Mouse (Mus musculus): ENCODE measurements at regions not wholly inside any gene's neighbourhood (a gene's known extent, or its start where the extent isn't known, plus 50 kb on each side); places are given as distances from the start of the nearest gene placed in this dataset.

- no peak for DNase-seq (ENCODE audit: extremely low spot score in 1 of 2, low spot score in 2 of 2)
- H3K4me3 ChIP-seq, result no peak overlapping the region
- intact Hi-C loops (cut with DNase I), result no loop called here
- H3K27ac ChIP-seq, result peak overlapping the region; percentile 24; the same call in 1 of the 2 replicates
- no peak for TF ChIP-seq CTCF (IDR thresholded peaks at IDR 0.05)
These were observed 239.7 kb upstream of the Car10 start for GRCm38 (mm10) chr11:92858170-92858569.

GRCm38 (mm10) chr11:92889693-92890454 lies 208.0 kb upstream of the Car10 start:
- intact Hi-C loops (cut with DNase I), result loop anchor here (5.0 kb wide), 2 partner anchors 483 to 1603 kb away; no protein-coding TSS in a partner anchor
- Histone ChIP-seq H3K27ac (no peak overlapping the region), H3K4me3 (no peak overlapping the region)
- DNase-seq (ENCODE audit: extremely low spot score in 1 of 2, low spot score in 2 of 2), result peak; percentile 22 to 40
- peak; percentile 66 for TF ChIP-seq CTCF (IDR thresholded peaks at IDR 0.05)

GRCm38 (mm10) chr11:92899296-92899695 lies 198.5 kb upstream of the Car10 start:
- intact Hi-C loops (cut with DNase I), result no loop called here
- no peak overlapping the region for H3K4me3 ChIP-seq
- no peak overlapping the region for H3K27ac ChIP-seq
- TF ChIP-seq CTCF (IDR thresholded peaks at IDR 0.05), result no peak
- DNase-seq (ENCODE audit: extremely low spot score in 1 of 2, low spot score in 2 of 2), result no peak

Measured in left cerebral cortex, adult 2 months (tissue).